Mouse (Mus musculus) heart, adult 2 months (tissue): ENCODE results near the gene Ehbp1. TPM values are rescaled to one million over a fixed set of nuclear protein-coding genes. Genes with fewer than 3 reads are reported as not detected.

Source experiments
- DNase-seq, 2 experiments: peaks; one replicate each; pipeline ENCODE4 v3.0.0; 2021
- H3K27ac ChIP-seq: fragments of 200-600 bp; 2 replicates; pipeline ENCODE4 v1.8.1; 2022
- H3K27me3 ChIP-seq: fragments of 200-500 bp; 2 replicates; pipeline ENCODE4 v1.6.1; 2012; ENCODE audit warnings: mild to moderate bottlenecking, low read length, inconsistent platforms, mixed read lengths; ENCODE audit not compliant: control insufficient read depth, insufficient read depth
- H3K36me3 ChIP-seq: fragments of 200-500 bp; 2 replicates; pipeline ENCODE4 v1.6.1; 2012; ENCODE audit warnings: low read length, inconsistent platforms; ENCODE audit not compliant: control insufficient read depth, insufficient read depth
- H3K4me1 ChIP-seq: fragments of 200-500 bp; 2 replicates; pipeline ENCODE4 v1.6.1; 2011; ENCODE audit warnings: low read length; ENCODE audit not compliant: control insufficient read depth, insufficient read depth
- H3K4me3 ChIP-seq: fragments of 200-600 bp; 2 replicates; pipeline ENCODE4 v1.8.1; 2022
- H3K79me2 ChIP-seq: fragments of 200-500 bp; replicated peaks from 2 replicates; pipeline ENCODE4 v1.6.1; 2012; ENCODE audit warnings: mild to moderate bottlenecking, inconsistent platforms, low read length, moderate library complexity, mixed read lengths; ENCODE audit not compliant: control insufficient read depth, insufficient read depth
- H3K9ac ChIP-seq: fragments of 200-500 bp; 2 replicates; pipeline ENCODE4 v1.6.1; 2012; ENCODE audit warnings: low read depth, mild to moderate bottlenecking, control low read depth, inconsistent platforms, low read length, mixed read lengths
- CTCF ChIP-seq: fragments of 200-600 bp; IDR thresholded peaks from 2 replicates; pipeline ENCODE4 v1.8.1; 2022; ENCODE audit warnings: antibody characterized with exemption, mild to moderate bottlenecking, moderate library complexity
- EP300 ChIP-seq: fragments of 200-500 bp; IDR thresholded peaks from 2 replicates; pipeline ENCODE4 v1.6.1; 2011; ENCODE audit warnings: low read depth, low read length, control low read depth; ENCODE audit not compliant: insufficient read depth
- POLR2A ChIP-seq: fragments of 200-500 bp; IDR thresholded peaks from 2 replicates; pipeline ENCODE4 v1.6.1; 2011; ENCODE audit warnings: mild to moderate bottlenecking, low read depth, low read length, control low read depth; ENCODE audit not compliant: insufficient read depth
- WGBS: fragments of 180-500 bp; shearing (Covaris S2); methylation state at CpG from one replicate; pipeline ENCODE4 v1.1.7; 2018; 5-methylcytosine and 5-hydroxymethylcytosine counted together
- intact Hi-C: fragments of 180-260 bp; cut with DNase I; formaldehyde crosslinking; loops from one replicate; pipeline ENCODE4 v1.15.1; 2025
- polyA plus RNA-seq: library from polyadenylated mRNA; depleted of rRNA; stranded (reverse); fragments of >200 nt; gene quantifications from 2 replicates; pipeline ENCODE4 v1.2.3, GENCODE M21; 2012
- total RNA-seq, 2 experiments: library from RNA; stranded (reverse); gene quantifications; 2 replicates each; pipeline ENCODE4 v1.2.3; 2021

The Ehbp1 gene
- total and polyA plus RNA-seq, 3 experiments: 21.3 to 133 (median 111) TPM

- Histone ChIP-seq H3K36me3 (no peaks in the 10 kb centered on the region), H3K27me3 (no peaks in the 10 kb centered on the region), H3K27ac (no peak overlapping the region), H3K4me3 (no peak overlapping the region), H3K9ac (no peak overlapping the region), H3K79me2 (no peaks in the 10 kb centered on the region), H3K4me1 (no peaks in the 10 kb centered on the region)
- 64% methylated on average over 7 of the region's 7 CpGs for WGBS
- intact Hi-C loops: no loop called here
- TF ChIP-seq CTCF: no peak
- no peak for TF ChIP-seq POLR2A
- no peak for TF ChIP-seq EP300
- no peak for DNase-seq
Measured at GRCm38 (mm10) chr11:22034564-22035105, 307.5 kb downstream of the Ehbp1 start.

DNA sequence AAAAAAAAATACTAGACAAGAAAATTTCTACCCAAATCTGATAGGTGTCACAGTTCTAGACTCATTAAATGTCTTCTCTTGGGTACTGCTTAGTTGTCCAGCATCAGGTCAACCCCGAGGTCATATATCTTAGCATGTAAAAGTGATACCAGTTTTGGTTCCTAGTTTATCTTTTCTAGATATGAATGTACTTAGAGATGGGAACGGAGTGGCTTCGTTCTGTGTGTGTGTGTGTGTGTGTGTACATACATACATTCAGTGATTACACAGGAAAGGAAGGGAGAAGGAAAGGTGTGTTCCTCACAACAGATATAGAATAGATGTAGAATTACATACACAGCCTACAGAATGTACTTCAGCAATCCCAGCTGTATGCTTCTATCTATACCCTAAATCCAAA lies 308.5 kb downstream of the Ehbp1 start:
- WGBS: 81% methylated on average over 3 of the region's 3 CpGs
- Histone ChIP-seq H3K4me1 (no peaks in the 10 kb centered on the region), H3K9ac (no peak overlapping the region), H3K36me3 (no peaks in the 10 kb centered on the region), H3K4me3 (no peak overlapping the region), H3K27ac (no peak overlapping the region), H3K27me3 (no peaks in the 10 kb centered on the region), H3K79me2 (no peaks in the 10 kb centered on the region)
- no peak for TF ChIP-seq CTCF
- intact Hi-C loops: no loop called here
- no peak for DNase-seq

DNA sequence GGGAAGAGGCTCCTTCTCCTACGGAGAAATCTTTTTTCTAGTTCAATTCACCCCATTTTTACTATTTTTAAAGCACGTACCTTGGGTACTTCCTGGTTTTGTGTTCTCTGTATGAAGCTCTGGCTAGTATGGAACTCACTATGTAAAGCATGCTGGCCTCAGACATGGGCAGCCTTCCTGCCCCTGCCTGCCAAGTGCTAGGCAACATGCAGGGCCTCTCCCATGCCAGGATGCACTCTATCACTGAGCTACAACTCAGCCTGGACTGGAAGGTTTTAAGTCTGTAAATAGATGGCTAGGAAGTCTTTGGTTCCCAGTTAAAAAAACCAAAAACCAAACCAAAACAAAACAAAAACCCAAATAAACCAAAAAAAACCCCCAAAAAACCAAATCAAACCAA lies 321.5 kb downstream of the Ehbp1 start:
- Histone ChIP-seq H3K27ac (no peak overlapping the region), H3K9ac (no peak overlapping the region), H3K4me3 (no peak overlapping the region), H3K27me3 (no peaks in the 10 kb centered on the region), H3K4me1 (no peaks in the 10 kb centered on the region), H3K36me3 (no peaks in the 10 kb centered on the region), H3K79me2 (no peaks in the 10 kb centered on the region)
- no peak for DNase-seq
- WGBS: 85% methylated on average over 2 of the region's 2 CpGs
- intact Hi-C loops: no loop called here
- TF ChIP-seq EP300 (no peak), POLR2A (no peak), CTCF (no peak)

- Histone ChIP-seq H3K36me3 (no peaks in the 10 kb centered on the region), H3K4me3 (no peak overlapping the region), H3K4me1 (no peaks in the 10 kb centered on the region), H3K9ac (no peak overlapping the region), H3K79me2 (no peaks in the 10 kb centered on the region), H3K27ac (no peak overlapping the region), H3K27me3 (no peaks in the 10 kb centered on the region)
- TF ChIP-seq CTCF (no peak), EP300 (no peak), POLR2A (no peak)
- intact Hi-C loops: no loop called here
- 91% methylated on average over 8 of the region's 8 CpGs for WGBS
- DNase-seq: no peak
Measured at GRCm38 (mm10) chr11:22017444-22017843, 324.6 kb downstream of the Ehbp1 start.

GRCm38 (mm10) chr11:22016341-22016740 lies 325.8 kb downstream of the Ehbp1 start:
- H3K4me3 ChIP-seq: no peak overlapping the region
- no peak overlapping the region for H3K27ac ChIP-seq
- H3K27me3 ChIP-seq: no peaks in the 10 kb centered on the region
- no peaks in the 10 kb centered on the region for H3K4me1 ChIP-seq
- H3K9ac ChIP-seq: no peak overlapping the region
- no peaks in the 10 kb centered on the region for H3K36me3 ChIP-seq
- intact Hi-C loops: no loop called here
- no peaks in the 10 kb centered on the region for H3K79me2 ChIP-seq
- no peak for DNase-seq
- 81% methylated on average over 3 of the region's 3 CpGs for WGBS
- TF ChIP-seq POLR2A: no peak
- no peak for TF ChIP-seq EP300
- TF ChIP-seq CTCF: no peak

GRCm38 (mm10) chr11:22008817-22009216 lies 333.3 kb downstream of the Ehbp1 start:
- Histone ChIP-seq H3K79me2 (no peaks in the 10 kb centered on the region), H3K27me3 (peaks cover 5% of the 10 kb centered on the region), H3K4me1 (no peaks in the 10 kb centered on the region), H3K27ac (no peak overlapping the region), H3K9ac (no peak overlapping the region), H3K4me3 (no peak overlapping the region), H3K36me3 (no peaks in the 10 kb centered on the region; the same call in 1 of the 2 replicates)
- intact Hi-C loops: no loop called here
- no peak for DNase-seq
- 79% methylated on average over 2 of the region's 2 CpGs for WGBS
- TF ChIP-seq EP300 (no peak), CTCF (no peak), POLR2A (no peak)
